8 mouse cellular contexts compared by ENCODE assay signal in the genomic region with DNA sequence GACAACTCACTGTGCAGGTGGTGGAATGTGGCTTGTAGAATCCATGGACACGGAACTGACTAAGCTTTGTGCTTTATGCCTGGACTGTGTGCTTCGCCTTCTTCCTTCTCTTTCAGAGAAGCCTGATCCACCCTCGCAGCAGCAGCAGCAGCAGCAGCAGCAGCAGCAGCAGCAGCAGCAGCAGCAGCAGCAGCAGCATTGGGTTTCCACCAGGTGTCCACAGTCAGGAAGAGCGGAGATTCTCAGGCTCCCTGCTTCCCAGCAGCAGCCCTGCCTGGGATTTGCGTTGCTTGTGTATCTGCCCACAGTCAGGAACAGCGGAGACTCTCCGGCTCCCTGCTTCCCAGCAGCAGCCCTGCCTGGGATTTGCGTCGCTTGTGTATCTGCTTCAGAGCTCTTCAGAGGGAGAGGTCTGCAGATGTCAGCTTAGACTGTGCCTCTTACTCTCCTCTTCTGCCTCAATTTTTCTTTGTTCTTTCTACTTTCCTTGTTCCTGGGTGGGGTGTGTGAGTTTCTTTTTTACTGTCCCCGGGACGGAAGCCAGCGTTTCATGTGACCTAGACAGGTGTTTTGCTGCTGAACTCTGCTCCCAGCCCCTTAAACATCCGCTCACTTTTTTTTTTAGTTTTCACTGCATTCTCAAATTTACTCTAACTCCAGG.
DNase-seq lines count a peak whose midpoint lies in the region; ATAC-seq and TF ChIP-seq lines count a peak whose summit lies in the region.

No protein-coding gene starts in this region.

- H3K9me3 ChIP-seq in kidney, embryonic 15.5 days (replicated peaks), result no peaks in the 10 kb centered on the region
- H3K9me3 ChIP-seq in hindbrain, embryonic 11.5 days (ENCODE audit: control insufficient read depth, low read length), result no peaks in the 10 kb centered on the region
- H3K9me3 ChIP-seq in midbrain, embryonic 13.5 days, result no peaks in the 10 kb centered on the region

- POLR2A ChIA-PET in Patski (lab: Charles Lee), result no interaction called here

- TF ChIP-seq CTCF in Patski (IDR thresholded peaks at IDR 0.05), result peak; percentile 25

- in situ Hi-C loops in Patski (cut with MboI; ENCODE audit: low pct_unique_long_range_greater_than_20kb), result loop anchor here (5.0 kb wide), 2 partner anchors 176 to 236 kb away; no protein-coding TSS in a partner anchor

- CTCF ChIA-PET in Patski (lab: Charles Lee), result interaction anchor here (4.7 kb wide), 1 partner anchor 173 kb away, joined by 43 read pairs; a partner anchor contains a TSS

- peak overlapping the region; percentile 17 for H3K4me3 ChIP-seq in kidney, embryonic 15.5 days (replicated peaks)
- no peak overlapping the region for H3K4me3 ChIP-seq in hindbrain, embryonic 11.5 days (ENCODE audit: low read depth, low read length)
- peak overlapping the region; percentile 15 for H3K4me3 ChIP-seq in midbrain, embryonic 13.5 days (replicated peaks)

- ATAC-seq in kidney, embryonic 15.5 days (replicated peaks; ENCODE audit: low FRiP score), result peak; percentile 68
- no peak for ATAC-seq in Patski
- no peak; the same call in 1 of the 2 replicates for ATAC-seq in hindbrain, embryonic 11.5 days (ENCODE audit: low FRiP score)
- peak; percentile 53 for ATAC-seq in midbrain, embryonic 13.5 days

- WGBS in kidney, embryonic 15.5 days, result 11% methylated on average over 13 of the region's 13 CpGs
- WGBS in hindbrain, embryonic 11.5 days, result 23% methylated on average over 13 of the region's 13 CpGs
- 19% methylated on average over 13 of the region's 13 CpGs for WGBS in midbrain, embryonic 13.5 days

- peaks cover 9% of the 10 kb centered on the region for H3K4me1 ChIP-seq in kidney, embryonic 15.5 days
- no peaks in the 10 kb centered on the region for H3K4me1 ChIP-seq in hindbrain, embryonic 11.5 days (replicated peaks; ENCODE audit: control insufficient read depth, insufficient read depth, low read length)
- H3K4me1 ChIP-seq in midbrain, embryonic 13.5 days (replicated peaks), result peaks cover 10% of the 10 kb centered on the region; the same call in 1 of the 2 replicates

- H3K27me3 ChIP-seq in kidney, embryonic 15.5 days, result peaks cover 10% of the 10 kb centered on the region
- no peaks in the 10 kb centered on the region for H3K27me3 ChIP-seq in Patski
- H3K27me3 ChIP-seq in hindbrain, embryonic 11.5 days (ENCODE audit: control insufficient read depth, insufficient read depth, low read length), result no peaks in the 10 kb centered on the region; the same call in 1 of the 2 replicates
- peaks cover 18% of the 10 kb centered on the region for H3K27me3 ChIP-seq in midbrain, embryonic 13.5 days

- H3K27ac ChIP-seq in kidney, embryonic 15.5 days, result no peak overlapping the region
- no peak overlapping the region for H3K27ac ChIP-seq in hindbrain, embryonic 11.5 days (ENCODE audit: low read depth, low read length)
- no peak overlapping the region for H3K27ac ChIP-seq in midbrain, embryonic 13.5 days

- H3K9ac ChIP-seq in kidney, embryonic 15.5 days, result no peak overlapping the region
- no peak overlapping the region for H3K9ac ChIP-seq in hindbrain, embryonic 11.5 days (ENCODE audit: low read depth, low read length)
- H3K9ac ChIP-seq in midbrain, embryonic 13.5 days (replicated peaks), result peak overlapping the region; percentile 47

- DNase-seq in kidney, adult 11 months, result no peak
- no peak for DNase-seq in Patski (ENCODE audit: low read depth, low spot score)
- peak; percentile 29 for DNase-seq in hindbrain, embryonic 11.5 days (ENCODE audit: low spot score)
- peak; percentile 72 for DNase-seq in thymus, postnatal 4 days
- DNase-seq in gastrocnemius, adult 18-20 months (ENCODE audit: low spot score), result no peak
- DNase-seq in adrenal gland, adult 2 months, result no peak

- no peaks in the 10 kb centered on the region for H3K36me3 ChIP-seq in kidney, embryonic 15.5 days
- H3K36me3 ChIP-seq in hindbrain, embryonic 11.5 days (ENCODE audit: control insufficient read depth, insufficient read depth, low read length), result no peaks in the 10 kb centered on the region
- H3K36me3 ChIP-seq in midbrain, embryonic 13.5 days, result no peaks in the 10 kb centered on the region

- peak overlapping the region; percentile 53 for H3K4me2 ChIP-seq in kidney, embryonic 15.5 days
- peak overlapping the region; percentile 14 for H3K4me2 ChIP-seq in hindbrain, embryonic 11.5 days (replicated peaks; ENCODE audit: low read depth, low read length)
- peak overlapping the region; percentile 43 for H3K4me2 ChIP-seq in midbrain, embryonic 13.5 days (replicated peaks)

Comparison
In these comparisons a context has a peak if more than half of its experiments do, and no peak if none do; other contexts are left out.
1. ATAC-seq: peak in kidney, embryonic 15.5 days (single experiment) and midbrain, embryonic 13.5 days (single experiment); none in Patski (single experiment) and hindbrain, embryonic 11.5 days (single experiment).
2. DNase-seq: peak in hindbrain, embryonic 11.5 days (single experiment) and thymus, postnatal 4 days (single experiment); none in kidney, adult 11 months (single experiment), Patski (single experiment), gastrocnemius, adult 18-20 months (single experiment) and adrenal gland, adult 2 months (single experiment).
3. Peak in every context shown above with its lines, with median percentiles within 50 percentile points of each other: H3K4me2 ChIP-seq.